Mouse (Mus musculus) layer of hippocampus, postnatal 10 days (tissue): ENCODE results near the gene A230072I06Rik. TPM values are rescaled to one million over a fixed set of nuclear protein-coding genes. Genes with fewer than 3 reads are reported as not detected.

Source experiments
- DNase-seq, 2 experiments: peaks; one replicate each; pipeline ENCODE4 v3.0.0; 2021; ENCODE audit warnings: low spot score in 2 of 2
- long read RNA-seq: library from polyadenylated mRNA; stranded (forward); transcript quantifications from one replicate; pipeline ENCODE4 v2.0.0, GENCODE M21; 2023
- total RNA-seq, 2 experiments: library from RNA; stranded (reverse); gene quantifications; 2 replicates each; pipeline ENCODE4 v1.2.3; 2021

Gene A230072I06Rik
- total RNA-seq: under 1 TPM in 1 of 2 experiments, not detected in 1; 0.25 TPM
- long read RNA-seq: 0 reads

- DNase-seq: peak; percentile 16 to 30
Observed at GRCm38 (mm10) chr8:12278663-12279312, at the start of gene A230072I06Rik. TSS of gene A230072I06Rik (plus strand) at chr8:12278819.

- DNase-seq: no peak
Observed at GRCm38 (mm10) chr8:12234039-12234438, 44.6 kb upstream of the A230072I06Rik start.

- no peak for DNase-seq
Observed at GRCm38 (mm10) chr8:12238775-12239174, 39.8 kb upstream of the A230072I06Rik start.

DNA sequence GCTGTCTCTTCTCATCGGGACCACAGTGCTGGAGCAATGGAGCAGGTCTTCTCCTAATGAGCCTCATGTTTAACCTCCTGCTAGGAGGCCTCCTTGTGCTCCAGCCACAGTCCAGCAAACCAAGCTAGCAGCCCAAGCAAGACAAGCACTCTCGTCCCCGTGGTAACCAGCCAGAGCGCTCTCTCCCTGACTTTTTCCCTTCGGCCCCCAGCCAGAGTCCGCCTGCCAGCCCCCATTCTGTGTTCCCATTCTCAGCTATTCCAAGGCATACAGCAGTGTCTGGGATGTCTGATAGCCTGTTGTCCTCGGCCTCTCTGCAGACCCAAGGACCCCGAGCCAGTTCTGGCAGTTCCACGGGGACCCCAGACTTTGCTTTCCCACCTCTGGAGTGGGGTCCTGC lies 38.5 kb upstream of the A230072I06Rik start:
- no peak for DNase-seq

GRCm38 (mm10) chr8:12243746-12244145 lies 34.9 kb upstream of the A230072I06Rik start:
- DNase-seq: no peak

DNA sequence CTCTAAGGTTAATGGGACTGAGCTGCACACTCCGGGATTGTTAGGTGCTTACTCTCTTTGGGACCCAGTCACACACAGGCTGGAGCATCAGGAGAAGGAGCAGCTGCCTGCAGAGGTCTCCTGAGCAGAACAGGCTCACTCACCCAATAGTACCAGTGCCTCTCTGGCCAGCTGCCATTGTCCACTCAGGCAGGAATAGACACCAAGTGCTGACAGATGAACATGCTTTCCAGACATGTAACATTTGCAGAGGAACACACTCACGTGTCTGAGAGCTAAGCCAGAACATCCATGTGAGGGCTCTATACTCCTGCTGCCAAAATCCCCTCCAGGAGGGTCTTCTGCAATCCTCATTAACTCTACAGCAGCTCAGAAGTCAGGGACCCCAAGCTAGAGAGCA lies 18.7 kb upstream of the A230072I06Rik start:
- DNase-seq: no peak

DNA sequence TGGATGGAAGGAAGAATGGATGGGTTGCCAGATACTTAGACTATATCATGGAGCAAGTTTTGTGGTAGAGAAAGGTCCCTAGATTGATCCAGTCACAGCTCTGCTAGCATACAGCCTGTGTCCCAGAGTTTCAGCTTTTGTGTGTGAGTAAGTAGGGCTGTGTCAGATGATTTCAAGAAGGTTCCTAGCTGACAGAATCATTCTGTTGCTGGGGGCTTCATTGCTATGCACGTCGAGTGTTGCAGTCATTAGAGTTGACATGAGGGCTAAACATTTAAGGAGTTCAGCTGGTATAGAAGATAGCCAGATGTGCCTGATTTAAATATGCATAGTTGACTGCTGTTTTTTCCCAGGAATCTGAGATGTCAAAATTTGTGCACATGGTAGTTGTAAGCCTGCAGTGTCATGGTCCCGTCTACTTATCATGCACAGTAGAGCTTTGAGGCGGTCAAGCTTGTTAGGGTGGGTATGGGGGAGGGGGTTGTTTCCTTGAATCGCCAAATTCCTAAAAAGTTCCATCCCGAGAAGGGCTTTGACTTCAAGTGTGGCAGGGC lies 18.1 kb upstream of the A230072I06Rik start:
- DNase-seq: no peak

- no peak for DNase-seq
Observed at GRCm38 (mm10) chr8:12261556-12261955, 17.1 kb upstream of the A230072I06Rik start.

DNA sequence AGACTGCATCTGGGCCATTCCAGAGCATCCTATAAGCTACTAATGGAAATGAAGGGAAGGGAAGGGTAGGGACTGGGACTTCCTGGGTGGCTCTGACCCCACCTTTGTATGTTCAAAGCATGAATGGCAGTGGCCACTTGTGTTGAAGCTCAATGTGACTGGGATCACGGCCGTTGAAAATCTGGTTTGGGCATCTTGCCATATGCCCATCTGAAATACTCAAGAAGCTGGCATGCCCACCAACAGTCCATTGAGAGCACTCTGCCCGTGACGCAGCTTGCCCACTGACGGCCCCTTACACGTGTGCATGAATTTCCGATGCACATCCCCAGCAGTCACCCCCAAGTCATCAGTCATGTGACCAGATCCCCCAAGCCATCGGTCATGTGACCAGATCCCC lies 13.6 kb upstream of the A230072I06Rik start:
- DNase-seq: no peak

GRCm38 (mm10) chr8:12267863-12268262 lies 10.8 kb upstream of the A230072I06Rik start:
- no peak for DNase-seq

- no peak for DNase-seq
Observed at GRCm38 (mm10) chr8:12268306-12268829, 10.3 kb upstream of the A230072I06Rik start.

DNA sequence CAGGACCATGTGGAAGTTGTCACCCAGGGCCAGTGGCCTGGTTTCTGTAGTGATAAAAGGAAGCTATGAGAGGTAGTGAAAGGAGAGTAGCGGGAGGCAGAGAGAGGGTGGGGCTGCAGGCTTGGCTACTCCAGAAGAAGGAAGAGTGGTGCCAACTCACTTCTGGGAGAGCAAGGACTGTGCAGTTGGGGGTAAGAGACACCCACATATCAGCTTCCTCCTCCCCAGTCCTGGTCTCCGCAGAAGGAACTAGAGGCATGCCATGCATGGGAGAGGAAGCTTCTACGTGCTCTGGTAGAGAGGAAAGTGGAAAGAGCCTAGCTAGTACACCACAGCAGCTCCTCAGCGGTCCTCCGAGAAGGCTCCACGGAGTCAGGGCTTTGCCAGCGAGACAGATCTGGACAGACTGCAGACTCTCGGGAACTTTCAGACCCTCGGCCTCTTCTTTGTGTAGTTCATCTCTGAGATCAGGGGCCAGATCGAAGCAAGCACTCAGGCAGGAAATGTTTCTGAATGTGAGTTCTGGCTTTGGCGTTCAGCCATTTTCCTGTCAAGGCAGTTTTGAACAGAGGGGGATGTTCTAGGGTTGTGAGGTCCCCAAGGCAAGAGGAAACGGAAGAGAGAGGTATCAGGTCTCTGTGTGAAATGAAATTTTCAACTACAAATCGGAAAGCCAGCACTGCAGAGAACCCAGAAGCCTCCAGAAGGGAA lies 1.0 kb downstream of the A230072I06Rik start:
- DNase-seq: no peak

GRCm38 (mm10) chr8:12282128-12282527 lies 3.5 kb downstream of the A230072I06Rik start:
- DNase-seq: peak in 1 of 2 experiments; percentile 30

- no peak for DNase-seq
Observed at GRCm38 (mm10) chr8:12290551-12290950, 11.9 kb downstream of the A230072I06Rik start.

GRCm38 (mm10) chr8:12298326-12298950 lies 19.8 kb downstream of the A230072I06Rik start:
- no peak for DNase-seq

GRCm38 (mm10) chr8:12301998-12302397 lies 23.4 kb downstream of the A230072I06Rik start:
- no peak for DNase-seq

- DNase-seq: no peak
Observed at GRCm38 (mm10) chr8:12312975-12313734, 34.5 kb downstream of the A230072I06Rik start.

DNA sequence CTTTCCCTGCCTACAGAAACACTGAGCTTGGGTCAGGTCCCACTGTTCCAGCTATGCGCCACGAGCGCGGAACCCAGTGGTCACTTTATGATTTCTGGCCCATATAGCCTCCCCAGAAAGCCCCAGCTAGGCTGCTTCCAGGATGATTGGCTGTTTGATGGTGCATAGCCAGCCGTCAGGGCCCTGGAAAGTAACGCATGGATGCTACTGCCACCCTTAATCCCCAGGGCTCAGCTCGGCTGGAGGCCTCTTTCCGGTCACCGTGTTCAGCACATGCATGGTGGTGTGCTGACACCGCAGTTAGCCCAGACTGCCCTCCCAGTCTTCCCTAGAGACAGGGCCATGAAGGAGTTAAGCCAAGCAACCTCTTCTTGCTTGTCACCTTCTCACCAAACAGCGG lies 35.6 kb downstream of the A230072I06Rik start:
- no peak for DNase-seq

GRCm38 (mm10) chr8:12315177-12315576 lies 36.6 kb downstream of the A230072I06Rik start:
- peak; percentile 41 to 59 for DNase-seq

DNA sequence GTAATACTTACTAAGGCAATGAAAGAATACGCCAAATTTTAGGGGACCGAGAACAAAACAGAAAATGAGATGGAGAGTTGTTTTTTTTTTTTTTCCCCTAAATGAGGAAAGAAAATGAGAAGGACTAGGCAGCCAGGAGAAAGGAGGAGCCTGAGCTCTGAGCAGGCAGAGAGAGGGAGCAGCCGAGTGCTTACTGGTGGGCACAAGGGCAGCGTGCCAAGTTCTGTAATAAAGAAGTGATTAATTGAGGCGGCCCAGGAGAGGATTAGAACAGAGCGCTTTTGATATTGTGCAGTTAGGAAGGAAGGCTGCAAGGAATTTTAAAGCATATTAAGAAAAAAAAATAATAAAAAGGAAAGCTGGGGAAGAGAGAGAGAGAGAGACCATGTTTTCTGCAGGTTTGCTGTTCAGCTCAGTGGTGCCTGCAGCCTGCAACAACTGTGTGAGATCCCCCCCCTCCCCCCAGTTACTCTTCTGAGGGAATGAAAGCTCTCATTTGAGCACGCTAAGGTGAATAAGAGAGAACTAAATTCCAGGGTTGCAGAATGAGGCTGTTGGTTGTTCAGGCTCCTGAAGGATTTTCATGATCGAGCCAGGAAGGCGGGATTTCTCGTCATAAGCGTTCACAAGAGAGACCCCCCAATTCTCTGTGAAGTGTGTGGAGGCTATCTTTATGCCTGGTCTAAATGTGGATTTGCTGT lies 41.3 kb downstream of the A230072I06Rik start:
- DNase-seq: peak; percentile 54 to 72
